Mouse (Mus musculus): Measurements from ENCODE around the gene Lmln. TPM values are rescaled to one million over a fixed set of nuclear protein-coding genes. Genes with fewer than 3 reads are reported as not detected.
"Not testable (repeated sequence)": the region's sequence is repeated elsewhere in the genome, so short reads cannot be mapped to it uniquely, and the experiment has no call there.

Lmln gene
- polyA plus RNA-seq, 1 experiment from 2014 or later = 1.2 TPM

DNA sequence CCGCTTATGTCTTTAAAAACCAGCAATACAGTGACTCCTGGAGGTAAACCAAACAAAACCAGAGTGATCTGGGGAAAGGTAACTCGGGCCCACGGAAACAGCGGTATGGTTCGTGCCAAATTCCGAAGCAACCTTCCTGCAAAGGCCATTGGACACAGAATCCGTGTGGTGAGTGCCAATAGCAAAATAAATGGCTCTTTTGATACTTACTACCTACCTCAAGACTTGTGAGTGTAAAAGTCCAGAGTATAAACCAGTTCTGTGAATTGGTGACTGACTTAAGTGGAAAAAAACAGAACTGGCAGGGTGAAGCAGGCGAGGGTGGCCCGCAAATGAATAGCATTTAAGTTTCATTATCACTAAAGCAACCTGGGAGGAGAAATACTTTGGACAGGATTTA lies 3.7 kb upstream of the Lmln start:
- not testable (repeated sequence) for H3K9ac ChIP-seq (replicated peaks; ENCODE audit: low read length); H3K4me3 ChIP-seq (ENCODE audit: low read depth, low read length); H3K4me2 ChIP-seq (ENCODE audit: low read depth, low read length); ATAC-seq (replicated peaks; ENCODE audit: insufficient number of reproducible peaks, low FRiP score, low TSS enrichment, low read depth); DNase-seq (ENCODE audit: low spot score); H3K4me1 ChIP-seq (ENCODE audit: control insufficient read depth, insufficient read depth, low read length); H3K27ac ChIP-seq (replicated peaks; ENCODE audit: low read depth, low read length); H3K27me3 ChIP-seq (ENCODE audit: control insufficient read depth, insufficient read depth, low read length); H3K9me3 ChIP-seq (replicated peaks; ENCODE audit: control insufficient read depth, low read length)
- H3K36me3 ChIP-seq (replicated peaks; ENCODE audit: control insufficient read depth, insufficient read depth, low read depth, low read length) = peaks cover 12% of the 10 kb centered on the region
- 91% methylated on average over 9 of the region's 9 CpGs for WGBS

DNA sequence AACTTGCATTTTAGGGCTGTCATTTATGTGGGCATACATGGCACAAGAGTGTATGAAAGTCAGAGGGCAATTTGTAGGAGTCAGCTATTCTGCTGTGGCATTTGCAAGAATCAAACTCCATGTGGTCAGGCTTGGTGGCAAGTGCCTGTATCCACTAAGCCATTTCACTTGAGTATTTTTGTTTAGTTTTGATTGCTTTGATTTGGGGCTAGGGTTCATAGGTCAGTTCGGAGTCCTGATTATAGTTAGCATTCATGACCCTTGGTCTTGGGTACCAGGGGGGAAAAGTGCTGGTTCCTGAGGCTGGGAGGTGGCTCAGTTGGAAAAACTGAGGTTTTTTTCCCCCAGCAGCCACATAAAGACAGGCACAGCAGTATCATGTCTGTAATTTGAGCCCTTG lies 2.9 kb upstream of the Lmln start:
- no peaks in the 10 kb centered on the region for H3K27me3 ChIP-seq (ENCODE audit: control insufficient read depth, insufficient read depth, low read length)
- no peaks in the 10 kb centered on the region for H3K9me3 ChIP-seq (replicated peaks; ENCODE audit: control insufficient read depth, low read length)
- no peak overlapping the region for H3K9ac ChIP-seq (replicated peaks; ENCODE audit: low read length)
- no peak overlapping the region for H3K27ac ChIP-seq (replicated peaks; ENCODE audit: low read depth, low read length)
- DNase-seq (ENCODE audit: low spot score) (no peak), ATAC-seq (replicated peaks; ENCODE audit: insufficient number of reproducible peaks, low FRiP score, low TSS enrichment, low read depth) (no peak)
- H3K4me3 ChIP-seq (ENCODE audit: low read depth, low read length) = no peak overlapping the region
- no peak overlapping the region for H3K4me2 ChIP-seq (ENCODE audit: low read depth, low read length)
- peaks cover 12% of the 10 kb centered on the region for H3K36me3 ChIP-seq (replicated peaks; ENCODE audit: control insufficient read depth, insufficient read depth, low read depth, low read length)
- WGBS = 86% methylated on average over 1 of the region's 1 CpGs
- H3K4me1 ChIP-seq (ENCODE audit: control insufficient read depth, insufficient read depth, low read length) = peaks cover 3% of the 10 kb centered on the region

DNA sequence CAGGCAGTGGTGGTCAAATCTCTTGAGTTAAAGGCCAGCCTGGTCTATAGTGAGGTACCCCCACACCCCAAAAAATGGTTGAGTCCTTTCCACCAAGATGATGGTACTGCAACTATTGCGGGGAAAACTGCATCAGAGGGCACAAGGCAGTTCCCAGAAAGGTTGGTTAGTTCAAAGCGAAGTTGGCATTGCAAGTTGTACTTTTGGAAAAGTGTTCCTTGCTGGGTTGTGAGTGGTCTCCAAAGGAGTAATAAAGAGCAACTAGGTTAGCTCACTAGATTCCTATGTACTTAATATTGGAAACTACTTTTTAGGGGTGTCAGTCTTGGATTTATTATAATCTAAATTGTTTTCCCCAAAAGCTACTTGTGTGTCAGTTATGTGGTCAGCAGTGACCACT lies 1.4 kb upstream of the Lmln start:
- Histone ChIP-seq H3K27me3 (ENCODE audit: control insufficient read depth, insufficient read depth, low read length) (no peaks in the 10 kb centered on the region), H3K4me1 (ENCODE audit: control insufficient read depth, insufficient read depth, low read length) (peaks cover 3% of the 10 kb centered on the region), H3K36me3 (replicated peaks; ENCODE audit: control insufficient read depth, insufficient read depth, low read depth, low read length) (peaks cover 12% of the 10 kb centered on the region), H3K4me2 (ENCODE audit: low read depth, low read length) (no peak overlapping the region), H3K27ac (replicated peaks; ENCODE audit: low read depth, low read length) (no peak overlapping the region), H3K4me3 (ENCODE audit: low read depth, low read length) (no peak overlapping the region), H3K9me3 (replicated peaks; ENCODE audit: control insufficient read depth, low read length) (no peaks in the 10 kb centered on the region), H3K9ac (replicated peaks; ENCODE audit: low read length) (no peak overlapping the region)
- no peak for DNase-seq (ENCODE audit: low spot score)
- 77% methylated on average over 2 of the region's 2 CpGs for WGBS
- ATAC-seq (replicated peaks; ENCODE audit: insufficient number of reproducible peaks, low FRiP score, low TSS enrichment, low read depth) = no peak

DNA sequence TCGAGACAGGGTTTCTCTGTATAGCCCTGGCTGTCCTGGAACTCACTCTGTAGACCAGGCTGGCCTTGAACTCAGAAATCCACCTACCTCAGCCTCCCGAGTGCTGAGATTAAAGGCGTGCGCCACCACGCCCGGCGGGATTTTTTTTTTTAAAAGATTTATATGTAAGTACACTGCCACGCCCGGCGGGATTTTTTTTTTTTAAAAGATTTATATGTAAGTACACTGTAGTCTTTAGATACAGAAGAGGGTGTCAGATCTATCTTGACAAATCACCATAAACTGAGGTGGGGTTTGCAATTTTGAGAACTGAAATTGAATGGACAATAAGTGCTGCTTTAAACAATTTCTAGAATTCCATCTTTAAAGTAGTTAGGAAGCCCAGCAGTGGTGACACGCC lies 921 bp upstream of the Lmln start:
- H3K4me1 ChIP-seq (ENCODE audit: control insufficient read depth, insufficient read depth, low read length) = peaks cover 3% of the 10 kb centered on the region
- H3K27ac ChIP-seq (replicated peaks; ENCODE audit: low read depth, low read length) = no peak overlapping the region
- H3K9ac ChIP-seq (replicated peaks; ENCODE audit: low read length) = no peak overlapping the region
- no peak for DNase-seq (ENCODE audit: low spot score)
- no peaks in the 10 kb centered on the region for H3K9me3 ChIP-seq (replicated peaks; ENCODE audit: control insufficient read depth, low read length)
- no peak for ATAC-seq (replicated peaks; ENCODE audit: insufficient number of reproducible peaks, low FRiP score, low TSS enrichment, low read depth)
- WGBS = 56% methylated on average over 11 of the region's 11 CpGs
- no peak overlapping the region; the same call in 1 of the 2 replicates for H3K4me2 ChIP-seq (ENCODE audit: low read depth, low read length)
- peaks cover 12% of the 10 kb centered on the region for H3K36me3 ChIP-seq (replicated peaks; ENCODE audit: control insufficient read depth, insufficient read depth, low read depth, low read length)
- no peaks in the 10 kb centered on the region for H3K27me3 ChIP-seq (ENCODE audit: control insufficient read depth, insufficient read depth, low read length)
- H3K4me3 ChIP-seq (ENCODE audit: low read depth, low read length) = peak overlapping the region; percentile 66; the same call in 1 of the 2 replicates

DNA sequence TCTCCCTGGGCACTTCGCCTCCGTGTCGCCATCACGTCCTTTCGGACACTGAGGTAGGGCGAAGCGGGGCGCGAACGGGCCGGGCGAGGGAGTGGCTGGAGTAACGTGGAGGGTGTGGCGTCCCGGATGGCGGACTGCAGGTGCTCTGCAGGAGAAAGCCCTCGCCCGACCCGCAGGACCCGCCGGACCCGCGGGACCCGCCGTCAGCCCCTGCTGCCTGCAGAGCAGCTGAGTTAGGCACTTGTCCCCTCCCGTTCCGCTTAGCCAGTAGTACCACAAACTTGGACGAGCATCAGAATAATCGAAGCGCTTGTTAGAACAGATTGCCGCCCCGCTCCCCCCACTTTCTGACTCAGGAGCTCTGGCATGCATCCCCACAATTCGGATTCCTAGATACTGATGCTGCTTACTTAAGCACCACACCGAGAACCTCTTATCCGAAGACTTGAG lies 386 bp downstream of the Lmln start:
- H3K4me3 ChIP-seq (ENCODE audit: low read depth, low read length) = peak overlapping the region; percentile 66
- H3K27me3 ChIP-seq (ENCODE audit: control insufficient read depth, insufficient read depth, low read length) = no peaks in the 10 kb centered on the region
- H3K4me1 ChIP-seq (ENCODE audit: control insufficient read depth, insufficient read depth, low read length) = peaks cover 3% of the 10 kb centered on the region
- 0 out of 2 replicates have a peak overlapping the region, but pooled peaks have one; percentile 43 for H3K27ac ChIP-seq (replicated peaks; ENCODE audit: low read depth, low read length)
- H3K36me3 ChIP-seq (replicated peaks; ENCODE audit: control insufficient read depth, insufficient read depth, low read depth, low read length) = peaks cover 12% of the 10 kb centered on the region
- peak overlapping the region; percentile 87 for H3K4me2 ChIP-seq (ENCODE audit: low read depth, low read length)
- ATAC-seq (replicated peaks; ENCODE audit: insufficient number of reproducible peaks, low FRiP score, low TSS enrichment, low read depth) (peak; percentile 73), DNase-seq (ENCODE audit: low spot score) (no peak)
- peak overlapping the region; percentile 72 for H3K9ac ChIP-seq (replicated peaks; ENCODE audit: low read length)
- WGBS = 1% methylated on average over 35 of the region's 35 CpGs
- H3K9me3 ChIP-seq (replicated peaks; ENCODE audit: control insufficient read depth, low read length) = no peaks in the 10 kb centered on the region

DNA sequence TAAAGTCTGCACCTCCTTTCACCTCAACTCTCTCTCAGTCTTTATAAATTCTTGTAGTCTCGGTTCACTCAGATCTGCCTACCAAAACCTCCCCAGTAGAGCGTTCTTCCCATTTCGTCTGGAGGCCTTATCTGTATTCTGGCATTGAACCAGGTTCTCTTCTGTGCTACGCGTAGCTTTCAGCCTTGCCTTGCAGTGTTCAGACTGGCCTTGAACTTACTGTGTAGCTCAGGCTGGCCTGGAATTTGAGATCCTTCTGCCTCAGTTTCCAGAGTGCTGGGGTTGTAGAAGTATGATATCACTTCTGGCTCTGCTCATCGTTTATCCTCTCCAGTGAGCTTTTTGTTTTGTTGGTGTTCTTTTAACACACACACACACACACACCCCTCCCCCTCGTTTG lies 946 bp downstream of the Lmln start:
- ATAC-seq (replicated peaks; ENCODE audit: insufficient number of reproducible peaks, low FRiP score, low TSS enrichment, low read depth) (no peak), DNase-seq (ENCODE audit: low spot score) (no peak)
- Histone ChIP-seq H3K36me3 (replicated peaks; ENCODE audit: control insufficient read depth, insufficient read depth, low read depth, low read length) (peaks cover 10% of the 10 kb centered on the region), H3K9me3 (replicated peaks; ENCODE audit: control insufficient read depth, low read length) (no peaks in the 10 kb centered on the region), H3K27me3 (ENCODE audit: control insufficient read depth, insufficient read depth, low read length) (no peaks in the 10 kb centered on the region), H3K4me1 (ENCODE audit: control insufficient read depth, insufficient read depth, low read length) (peaks cover 3% of the 10 kb centered on the region; the same call in 1 of the 2 replicates), H3K27ac (replicated peaks; ENCODE audit: low read depth, low read length) (no peak overlapping the region), H3K4me3 (ENCODE audit: low read depth, low read length) (peak overlapping the region; percentile 66), H3K4me2 (ENCODE audit: low read depth, low read length) (peak overlapping the region; percentile 87), H3K9ac (replicated peaks; ENCODE audit: low read length) (peak overlapping the region; percentile 72)
- 35% methylated on average over 7 of the region's 7 CpGs for WGBS

DNA sequence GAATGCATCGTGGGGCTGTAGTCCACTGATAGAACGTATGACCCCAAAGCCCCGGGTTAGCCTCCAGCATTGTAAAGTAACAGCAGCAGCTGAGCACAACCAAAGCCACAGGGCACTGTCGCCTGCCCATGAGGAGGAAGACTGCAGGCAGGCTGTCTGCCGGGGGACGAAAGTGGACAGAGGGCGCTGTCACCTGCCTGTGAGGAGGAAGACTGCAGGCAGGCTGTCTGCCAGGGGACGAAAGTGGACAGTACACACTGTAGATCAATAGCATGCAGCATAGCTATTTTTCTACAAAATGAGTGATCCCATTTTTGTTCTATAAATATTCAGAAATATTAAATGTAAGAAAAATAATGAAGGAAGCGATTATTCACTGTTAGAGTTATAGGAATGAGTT lies 2.3 kb downstream of the Lmln start:
- no peak overlapping the region for H3K4me2 ChIP-seq (ENCODE audit: low read depth, low read length)
- H3K27me3 ChIP-seq (ENCODE audit: control insufficient read depth, insufficient read depth, low read length) = no peaks in the 10 kb centered on the region
- H3K36me3 ChIP-seq (replicated peaks; ENCODE audit: control insufficient read depth, insufficient read depth, low read depth, low read length) = peaks cover 4% of the 10 kb centered on the region
- 74% methylated on average over 9 of the region's 9 CpGs for WGBS
- DNase-seq (ENCODE audit: low spot score) = no peak
- H3K27ac ChIP-seq (replicated peaks; ENCODE audit: low read depth, low read length) = no peak overlapping the region
- no peaks in the 10 kb centered on the region for H3K9me3 ChIP-seq (replicated peaks; ENCODE audit: control insufficient read depth, low read length)
- ATAC-seq (replicated peaks; ENCODE audit: insufficient number of reproducible peaks, low FRiP score, low TSS enrichment, low read depth) = no peak
- H3K9ac ChIP-seq (replicated peaks; ENCODE audit: low read length) = no peak overlapping the region
- H3K4me3 ChIP-seq (ENCODE audit: low read depth, low read length) = no peak overlapping the region
- peaks cover 3% of the 10 kb centered on the region; the same call in 1 of the 2 replicates for H3K4me1 ChIP-seq (ENCODE audit: control insufficient read depth, insufficient read depth, low read length)

DNA sequence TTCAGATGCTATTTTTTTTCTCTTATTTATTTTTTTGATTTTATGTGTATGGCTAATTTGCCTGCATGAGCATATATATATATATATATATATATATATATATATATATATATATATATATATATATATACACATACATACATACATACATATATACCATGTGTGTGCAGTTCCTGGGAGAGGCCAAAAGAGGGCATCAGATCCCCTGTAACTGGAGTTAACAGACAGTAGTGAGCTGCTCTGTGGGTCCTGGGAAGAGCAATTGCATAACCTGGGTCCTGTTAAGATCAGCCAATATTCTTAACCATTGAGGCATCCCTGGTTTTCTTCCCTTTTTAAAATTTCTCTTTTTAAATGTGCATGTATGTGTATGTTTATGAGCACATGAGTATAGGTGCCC lies 8.6 kb downstream of the Lmln start:
- no peaks in the 10 kb centered on the region for H3K4me1 ChIP-seq (ENCODE audit: control insufficient read depth, insufficient read depth, low read length)
- H3K9me3 ChIP-seq (replicated peaks; ENCODE audit: control insufficient read depth, low read length) = no peaks in the 10 kb centered on the region
- H3K36me3 ChIP-seq (replicated peaks; ENCODE audit: control insufficient read depth, insufficient read depth, low read depth, low read length) = no peaks in the 10 kb centered on the region
- no peak overlapping the region for H3K27ac ChIP-seq (replicated peaks; ENCODE audit: low read depth, low read length)
- ATAC-seq (replicated peaks; ENCODE audit: insufficient number of reproducible peaks, low FRiP score, low TSS enrichment, low read depth) (no peak), DNase-seq (ENCODE audit: low spot score) (no peak)
- no peak overlapping the region for H3K4me3 ChIP-seq (ENCODE audit: low read depth, low read length)
- no peaks in the 10 kb centered on the region for H3K27me3 ChIP-seq (ENCODE audit: control insufficient read depth, insufficient read depth, low read length)
- no peak overlapping the region for H3K9ac ChIP-seq (replicated peaks; ENCODE audit: low read length)
- no peak overlapping the region for H3K4me2 ChIP-seq (ENCODE audit: low read depth, low read length)
